ENCODE assay signal across 7 mouse cellular contexts in the genomic region with DNA sequence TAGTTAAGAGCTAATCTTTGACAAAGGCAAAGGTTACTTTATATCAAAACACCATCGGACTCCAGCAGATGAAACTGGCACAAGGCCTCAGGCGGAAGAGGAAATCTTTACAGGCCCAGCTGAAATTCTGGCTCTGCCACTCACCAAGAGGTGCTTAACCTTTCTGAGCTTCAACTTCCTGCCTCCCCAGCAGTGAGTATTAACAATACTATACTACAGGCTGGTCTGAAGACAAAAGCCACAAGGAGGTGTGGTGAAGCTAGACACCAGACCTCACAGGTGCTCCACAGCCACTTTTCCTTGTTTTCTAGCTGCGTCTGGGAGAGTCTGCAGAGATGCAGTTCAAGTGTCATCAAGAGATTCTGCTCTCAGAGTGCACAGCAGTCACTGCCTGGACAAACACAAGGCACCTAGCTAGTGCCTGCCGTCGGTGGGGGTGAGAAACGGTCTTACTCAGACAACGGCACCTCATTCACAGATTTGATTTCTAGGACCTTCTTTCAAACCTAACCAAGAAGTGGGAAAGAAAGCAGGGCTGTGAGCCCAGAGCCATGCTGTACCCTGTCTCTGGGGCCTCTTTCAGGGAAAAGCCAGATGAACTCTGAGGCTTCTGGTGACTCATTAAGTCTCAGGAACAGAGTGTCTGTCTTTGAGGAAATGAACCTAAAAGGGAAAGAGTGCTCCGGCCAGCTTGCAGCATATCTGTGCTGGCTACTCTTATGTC. TPM values are rescaled to one million over a fixed set of nuclear protein-coding genes. Genes with fewer than 3 reads are reported as not detected.
DNase-seq lines count a peak whose midpoint lies in the region; ATAC-seq and TF ChIP-seq lines count a peak whose summit lies in the region.

No protein-coding gene starts in this region.

- H3K36me3 ChIP-seq in heart, adult 2 months (ENCODE audit: control insufficient read depth, insufficient read depth, low read length): peaks cover 6% of the 10 kb centered on the region; the same call in 1 of the 2 replicates
- H3K36me3 ChIP-seq in limb, embryonic 10.5 days: peaks cover 13% of the 10 kb centered on the region
- H3K36me3 ChIP-seq in stomach, embryonic 15.5 days: peaks cover 8% of the 10 kb centered on the region; the same call in 1 of the 2 replicates

- H3K4me1 ChIP-seq in heart, adult 2 months (ENCODE audit: control insufficient read depth, insufficient read depth, low read length): peaks cover 23% of the 10 kb centered on the region
- H3K4me1 ChIP-seq in limb, embryonic 10.5 days: peaks cover 25% of the 10 kb centered on the region
- peaks cover 13% of the 10 kb centered on the region for H3K4me1 ChIP-seq in stomach, embryonic 15.5 days

- 14% methylated on average over 8 of the region's 8 CpGs for WGBS in heart, adult 2 months
- 69% methylated on average over 8 of the region's 8 CpGs for WGBS in limb, embryonic 10.5 days
- WGBS in stomach, embryonic 15.5 days: 46% methylated on average over 8 of the region's 8 CpGs

- H3K27me3 ChIP-seq in heart, adult 2 months (ENCODE audit: control insufficient read depth, insufficient read depth, low read length): no peaks in the 10 kb centered on the region
- no peaks in the 10 kb centered on the region for H3K27me3 ChIP-seq in limb, embryonic 10.5 days (ENCODE audit: low read depth, poor library complexity, severe bottlenecking)
- H3K27me3 ChIP-seq in stomach, embryonic 15.5 days (replicated peaks): no peaks in the 10 kb centered on the region

- peaks cover 5% of the 10 kb centered on the region for H3K79me2 ChIP-seq in heart, adult 2 months (replicated peaks; ENCODE audit: control insufficient read depth, insufficient read depth, low read length)

- peak; percentile 35 for DNase-seq in urinary bladder, postnatal 14 days (ENCODE audit: low spot score)
- no peak for DNase-seq in urinary bladder, postnatal 10 days (ENCODE audit: low spot score)
- peak in 1 of 2 experiments; percentile 39 for DNase-seq in heart, adult 2 months
- no peak for DNase-seq in limb, embryonic 10.5 days (ENCODE audit: low spot score)
- DNase-seq in layer of hippocampus, adult 18-20 months (ENCODE audit: low spot score in 2 of 2): no peak
- no peak for DNase-seq in cerebellum, postnatal 14 days

- TF ChIP-seq POLR2A in heart, adult 2 months (IDR thresholded peaks at IDR 0.05; ENCODE audit: insufficient read depth, low read depth, low read length): no peak

- H3K9ac ChIP-seq in heart, adult 2 months (ENCODE audit: low read depth, low read length): no peak overlapping the region
- H3K9ac ChIP-seq in stomach, embryonic 15.5 days: no peak overlapping the region

- TF ChIP-seq EP300 in heart, adult 2 months (IDR thresholded peaks at IDR 0.05; ENCODE audit: insufficient read depth, low read depth, low read length): no peak

- peak; percentile 44; the same call in 1 of the 2 replicates for ATAC-seq in stomach, embryonic 15.5 days (ENCODE audit: insufficient read depth, low FRiP score, low read depth)

- TF ChIP-seq CTCF in heart, adult 2 months (IDR thresholded peaks at IDR 0.05): no peak

- H3K4me3 ChIP-seq in heart, adult 2 months: no peak overlapping the region
- no peak overlapping the region for H3K4me3 ChIP-seq in limb, embryonic 10.5 days
- H3K4me3 ChIP-seq in stomach, embryonic 15.5 days (replicated peaks): no peak overlapping the region

- no peak overlapping the region for H3K4me2 ChIP-seq in stomach, embryonic 15.5 days

- peak overlapping the region; percentile 59 for H3K27ac ChIP-seq in heart, adult 2 months
- peak overlapping the region; percentile 61 for H3K27ac ChIP-seq in limb, embryonic 10.5 days
- peak overlapping the region; percentile 79 for H3K27ac ChIP-seq in stomach, embryonic 15.5 days

- intact Hi-C loops in heart, adult 2 months (cut with DNase I): no loop called here

- H3K9me3 ChIP-seq in limb, embryonic 10.5 days (replicated peaks): no peaks in the 10 kb centered on the region
- H3K9me3 ChIP-seq in stomach, embryonic 15.5 days: no peaks in the 10 kb centered on the region

RNA-seq across cellular contexts. Expression of a gene that starts 18.8 kb away (rescaled TPM):
- total RNA-seq in heart, adult 2 months (2021): 10 to 100 TPM; 11.7 to 12.4 TPM
- 13.0 and 20.4 TPM in 2 replicates for polyA plus RNA-seq in heart, adult 2 months (2012; rRNA removed)
- 32.0 and 38.2 TPM in 2 replicates for polyA plus RNA-seq in limb, embryonic 10.5 days (2016; fragmentation: Nextera tagmentation; extraction: Ambion mirVana)
- polyA plus RNA-seq in stomach, embryonic 15.5 days (2015; fragmentation: Nextera tagmentation; extraction: Ambion mirVana): 28.3 and 31.3 TPM in 2 replicates
- 10 to 100 TPM; 82.2 to 92.2 TPM for total RNA-seq in layer of hippocampus, adult 18-20 months (2021)
